Mouse (Mus musculus) adrenal gland, adult 8-10 months (tissue): ENCODE measurements around the gene Zmym1. TPM values are rescaled to one million over a fixed set of nuclear protein-coding genes. Genes with fewer than 3 reads are reported as not detected.
"Not testable (repeated sequence)": the region's sequence is repeated elsewhere in the genome, so short reads cannot be mapped to it uniquely, and the experiment has no call there.

Experiments used
- DNase-seq: peaks from one replicate; pipeline ENCODE4 v3.0.0; 2022
- total RNA-seq, 4 experiments: library from RNA; stranded (reverse); gene quantifications; 2 replicates each; pipeline ENCODE4 v1.2.4; 2022

Zmym1 gene
- 10 to 100 TPM in 3 of 4 experiments, 1 to 10 TPM in 1; 9.5 to 11.6 (median 10.9) TPM for total RNA-seq

DNA sequence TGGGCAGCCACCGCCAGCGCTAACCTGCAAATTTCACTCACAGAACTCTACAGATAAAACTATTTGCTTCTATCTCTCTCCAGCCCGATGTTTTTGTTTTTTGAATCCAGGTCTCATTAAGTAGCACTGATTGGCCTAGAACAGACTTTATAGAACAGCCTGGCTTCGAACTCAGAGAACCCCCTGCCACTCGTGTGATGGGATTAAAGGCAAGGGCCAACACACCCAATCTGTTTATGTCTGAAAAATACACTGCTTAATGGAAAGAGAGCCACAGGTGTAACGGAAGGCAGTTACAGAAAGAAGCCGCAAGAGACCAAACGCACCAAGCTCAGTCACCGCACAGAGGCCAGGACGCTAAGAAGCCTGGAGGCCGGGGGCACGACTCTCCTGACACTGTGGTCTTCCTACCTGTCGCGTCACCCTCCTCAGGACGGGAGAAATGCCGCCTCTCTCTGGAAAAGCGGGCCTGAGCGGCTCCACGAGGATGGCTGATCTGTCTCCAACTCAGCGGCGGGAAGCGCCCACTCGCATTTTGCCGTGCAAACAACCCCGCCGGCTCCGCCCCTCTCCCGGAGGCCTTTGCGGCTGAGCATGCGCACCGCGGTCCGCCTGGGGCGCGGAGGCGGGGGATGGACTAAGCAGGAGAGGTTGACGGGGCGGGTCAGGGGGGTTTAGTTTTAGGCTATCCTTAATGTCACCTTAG lies at the start of gene Zmym1:
TSS of gene Zmym1 (minus strand) at position 568 of the 706 bp plus-strand sequence.
- peak; percentile 82 for DNase-seq

DNA sequence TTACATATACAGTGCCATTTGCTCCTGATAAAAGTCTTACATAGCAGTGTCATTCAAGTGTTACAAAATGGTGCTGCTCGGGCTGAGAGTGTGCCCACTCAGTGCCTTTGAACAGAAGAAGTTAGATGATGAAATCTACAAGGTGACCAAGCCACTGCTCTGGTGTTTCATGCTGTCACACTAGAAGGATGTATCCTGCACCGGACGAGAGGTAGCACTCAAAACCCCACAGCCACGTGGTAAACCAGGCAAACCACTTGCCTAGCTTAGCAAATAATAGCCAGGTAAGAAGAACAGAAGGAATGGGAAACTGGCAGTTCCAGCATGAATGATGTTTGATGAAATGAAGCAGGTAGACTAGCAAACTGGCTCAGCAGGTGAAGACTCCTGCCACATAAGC lies 49.6 kb upstream of the Zmym1 start:
- no peak for DNase-seq

DNA sequence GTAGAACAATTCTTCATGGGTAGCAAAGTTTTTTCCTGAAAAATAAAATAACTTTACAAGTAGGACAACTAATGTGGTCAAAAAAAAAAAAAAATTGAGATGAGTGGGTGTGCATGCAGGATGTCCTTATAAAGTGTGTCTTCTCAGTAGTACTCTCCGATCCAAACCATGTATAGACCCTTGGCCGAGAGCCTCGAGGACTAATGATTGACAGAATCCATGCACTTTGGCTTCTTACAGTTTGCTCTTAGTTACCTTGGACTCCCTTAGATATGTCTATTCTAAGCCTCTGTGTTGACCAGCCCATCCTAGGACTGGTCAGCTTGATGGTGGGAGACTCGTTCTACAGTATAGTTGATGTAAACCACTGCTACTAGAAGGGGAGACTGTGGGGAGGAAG lies 46.6 kb upstream of the Zmym1 start:
- no peak for DNase-seq

DNA sequence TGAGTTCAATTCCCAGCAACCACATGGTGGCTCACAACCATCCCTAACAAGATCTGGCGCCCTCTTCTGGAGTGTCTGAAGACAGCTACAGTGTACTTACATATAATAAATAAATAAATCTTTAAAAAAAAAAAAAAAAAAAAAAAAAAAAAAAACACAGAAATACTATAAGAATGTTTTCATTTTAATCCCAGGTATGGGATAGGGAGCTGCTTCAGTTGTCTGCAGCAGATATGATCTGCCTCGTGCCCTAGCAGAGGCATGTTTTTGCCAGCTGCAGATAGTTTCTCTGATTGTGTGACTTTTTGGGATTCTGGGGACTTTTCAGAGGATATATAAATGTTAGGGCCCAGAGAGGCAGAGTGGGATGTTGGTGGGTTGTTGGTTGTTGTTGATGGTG lies 38.6 kb upstream of the Zmym1 start:
- not testable (repeated sequence) for DNase-seq

DNA sequence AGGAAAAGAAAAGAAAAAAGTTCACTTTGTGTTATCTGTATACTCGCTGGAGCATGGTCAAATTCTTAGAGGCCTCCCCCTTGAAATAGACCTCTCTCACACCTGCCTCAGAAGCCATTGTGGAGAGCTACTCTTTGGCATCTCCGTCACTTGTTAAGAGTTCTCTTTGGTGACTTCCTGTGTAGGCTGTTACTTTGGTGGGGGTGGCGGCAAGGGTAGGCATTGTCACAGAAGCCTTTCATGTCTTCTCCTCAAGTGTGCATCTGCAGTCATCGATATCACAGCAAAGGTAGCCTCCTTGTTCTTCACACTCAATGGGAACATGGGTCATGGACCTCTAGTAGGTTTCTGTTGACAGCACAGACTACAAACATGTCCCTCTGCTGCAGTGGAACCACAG lies 34.1 kb upstream of the Zmym1 start:
- no peak for DNase-seq

DNA sequence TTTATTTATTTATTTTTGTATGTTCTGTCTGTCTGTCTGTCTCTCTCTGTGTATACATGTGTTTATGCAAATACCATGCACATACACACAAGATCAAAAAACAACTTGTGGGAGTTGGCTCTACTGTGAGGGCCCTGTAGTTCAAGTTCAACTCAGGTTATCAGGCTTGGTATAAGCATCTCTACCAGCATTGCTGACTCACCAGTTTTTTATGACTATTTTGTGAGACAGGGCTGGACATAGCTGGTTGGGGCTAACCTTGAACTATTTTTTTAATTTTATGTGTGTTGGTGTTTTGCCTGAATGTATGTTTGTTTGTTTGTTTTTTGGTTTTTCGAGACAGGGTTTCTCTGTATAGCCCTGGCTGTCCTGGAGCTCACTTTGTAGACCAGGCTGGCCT lies 30.2 kb upstream of the Zmym1 start:
- no peak for DNase-seq

DNA sequence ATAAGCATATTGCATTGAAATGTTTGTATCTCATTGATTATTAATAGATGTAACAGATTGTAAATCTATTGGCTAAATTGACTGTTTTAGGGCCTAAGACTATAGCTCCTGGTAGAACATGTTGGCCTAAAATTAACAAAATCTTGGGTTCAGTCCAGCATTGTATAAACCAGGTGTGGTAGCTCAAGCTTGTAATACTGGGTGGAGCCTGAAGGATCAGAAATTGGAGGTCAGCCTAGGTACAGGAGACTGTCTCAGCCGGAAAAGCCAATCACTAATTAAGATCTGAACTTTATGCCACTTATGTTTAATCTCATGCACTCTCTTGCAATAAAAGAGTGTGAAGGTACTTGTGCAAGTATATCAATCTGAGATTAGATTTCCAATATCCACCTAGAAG lies 24.8 kb upstream of the Zmym1 start:
- no peak for DNase-seq

DNA sequence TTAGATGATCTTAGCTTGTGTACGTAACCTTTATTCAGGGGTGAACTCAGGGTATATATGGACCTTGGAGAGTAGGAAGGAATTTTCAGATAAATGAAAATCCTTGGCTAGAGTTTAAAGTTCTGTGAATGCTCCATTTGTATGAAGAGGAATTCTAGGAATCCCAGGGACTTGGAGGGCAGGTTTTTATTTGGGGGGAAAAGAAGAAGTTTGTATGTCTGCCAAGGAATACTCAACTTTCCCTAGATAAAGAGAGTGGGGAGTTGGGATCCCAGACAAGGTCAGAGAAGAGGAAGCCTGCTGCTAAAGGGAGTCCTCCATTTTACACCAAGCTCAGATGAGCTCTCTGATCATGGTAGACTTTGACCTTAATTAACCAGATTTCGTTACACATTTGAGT lies 22.2 kb upstream of the Zmym1 start:
- DNase-seq, result no peak

DNA sequence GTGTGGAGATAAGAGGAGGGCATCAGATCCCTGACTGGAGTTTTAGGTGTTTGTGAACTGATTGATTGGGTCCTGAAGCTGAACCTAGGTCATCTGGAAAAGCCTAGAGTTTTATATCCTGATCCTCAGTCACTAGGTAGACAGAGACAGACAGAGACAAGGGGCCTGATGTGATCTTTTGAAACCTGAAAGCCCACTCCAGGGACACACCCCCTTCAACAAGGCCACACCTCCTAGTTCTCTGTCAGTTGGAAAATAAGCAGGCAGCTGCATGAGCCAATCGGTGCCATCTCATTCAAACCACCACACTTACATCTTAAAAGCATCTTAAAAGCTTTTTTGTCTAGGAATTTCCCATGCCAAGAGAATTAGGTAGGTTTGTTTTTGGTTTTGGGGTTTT lies 19.9 kb upstream of the Zmym1 start:
- DNase-seq, result no peak

DNA sequence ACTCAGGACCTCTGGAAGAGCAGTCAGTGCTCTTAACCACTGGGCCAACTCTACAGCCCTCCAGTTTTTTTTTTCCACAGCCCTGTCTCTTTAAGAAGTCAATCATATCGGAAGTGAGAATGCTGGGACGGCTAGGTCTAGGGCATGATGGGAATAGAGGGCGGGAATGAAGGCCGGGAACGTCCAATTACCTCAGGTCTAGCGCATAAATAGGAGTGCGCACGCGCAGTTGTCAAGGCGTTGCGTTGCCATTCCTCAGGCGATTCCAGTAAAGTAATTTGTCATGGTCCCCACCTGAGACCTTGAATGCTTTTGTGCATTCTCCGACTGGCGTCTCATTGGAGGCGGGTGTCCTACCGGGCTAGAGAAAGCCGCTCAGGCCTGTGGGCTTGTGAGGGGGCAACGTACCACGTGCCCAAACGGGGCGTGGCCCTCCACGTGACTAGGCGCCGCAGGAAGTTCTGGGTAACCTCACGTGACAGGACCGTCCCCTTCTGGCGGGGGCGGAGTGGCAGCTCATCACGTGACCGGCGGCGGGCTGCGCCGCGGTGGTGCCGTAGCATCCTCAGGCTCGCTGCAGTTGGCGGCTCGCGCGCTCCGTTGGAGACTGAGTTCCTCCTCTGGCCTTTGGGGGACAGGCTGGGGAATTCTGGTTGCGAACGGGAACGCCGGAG lies 16.1 kb upstream of the Zmym1 start, which contains the start of gene Zmym6:
TSS of gene Zmym6 (plus strand) at position 509 of the 674 bp plus-strand sequence.
- DNase-seq, result peak; percentile 93

DNA sequence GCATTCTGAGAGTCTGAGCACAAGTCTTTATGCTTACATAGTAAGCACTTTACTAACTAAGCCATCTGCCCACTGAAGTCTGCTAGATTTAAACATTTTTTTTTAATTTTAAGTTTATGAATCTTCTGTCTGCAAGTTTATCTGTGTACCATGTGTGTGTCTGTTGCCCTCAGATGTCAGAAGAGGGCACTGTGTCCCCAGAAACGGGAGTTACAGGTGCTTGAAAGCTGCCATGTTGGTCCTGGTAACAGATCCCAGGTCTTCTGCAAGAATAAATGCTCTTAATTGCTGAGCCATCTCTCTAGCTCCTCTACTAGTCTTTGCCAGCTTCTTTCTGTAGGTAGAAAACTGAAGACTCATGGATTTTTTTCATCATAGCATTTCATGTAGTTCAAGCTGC lies 14.0 kb upstream of the Zmym1 start:
- DNase-seq, result no peak

DNA sequence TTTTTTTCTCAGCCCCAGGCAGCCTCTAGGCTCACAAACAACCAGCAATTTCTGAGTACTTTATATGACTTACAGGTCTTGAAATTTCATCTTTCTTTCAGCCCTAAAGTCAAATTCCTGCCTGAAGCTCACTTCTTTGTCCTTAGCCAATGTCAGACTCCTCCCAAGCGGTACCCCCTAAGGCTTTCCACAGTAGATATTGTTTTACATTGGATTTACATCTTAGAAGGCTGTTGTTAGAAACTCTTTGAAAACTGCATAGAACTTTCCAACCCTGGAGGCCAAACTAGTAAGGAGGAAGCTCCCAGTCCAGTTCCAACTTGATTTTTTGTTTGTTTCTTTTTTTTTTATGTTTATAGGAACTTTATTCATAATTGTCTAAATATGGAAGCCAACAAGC lies 3.1 kb upstream of the Zmym1 start:
- DNase-seq, result no peak

DNA sequence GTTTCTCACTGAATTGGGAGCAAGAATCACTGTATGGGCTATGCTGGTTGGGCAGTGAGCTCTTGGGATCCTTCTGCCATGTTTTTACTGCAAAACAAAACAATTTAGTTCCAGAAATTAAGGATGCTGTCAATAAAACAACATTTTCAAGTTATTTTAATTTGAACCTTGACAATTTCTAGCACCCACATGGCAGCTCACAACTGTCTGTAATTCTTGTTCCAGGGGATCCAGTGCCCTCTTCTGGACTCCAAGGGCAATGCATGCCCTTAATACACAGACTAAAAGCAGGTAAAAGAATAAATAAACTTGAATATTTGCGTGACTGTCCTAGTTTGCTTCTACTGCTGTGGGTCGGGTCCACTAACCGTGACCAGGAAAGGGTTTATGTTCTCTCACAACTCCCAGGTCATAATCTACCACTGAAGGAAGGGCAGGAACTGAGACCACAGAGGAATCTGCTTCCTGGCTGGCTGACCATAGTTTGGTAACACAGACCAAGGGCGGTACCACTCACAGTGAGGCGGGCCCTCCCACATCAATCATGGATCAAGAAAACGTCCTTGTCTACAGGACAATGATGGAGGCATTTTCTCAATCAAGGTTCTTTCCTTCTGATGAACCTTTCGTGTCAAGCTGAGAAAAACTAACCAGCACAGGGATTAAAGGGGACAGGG lies 6.3 kb downstream of the Zmym1 start:
- DNase-seq, result no peak

DNA sequence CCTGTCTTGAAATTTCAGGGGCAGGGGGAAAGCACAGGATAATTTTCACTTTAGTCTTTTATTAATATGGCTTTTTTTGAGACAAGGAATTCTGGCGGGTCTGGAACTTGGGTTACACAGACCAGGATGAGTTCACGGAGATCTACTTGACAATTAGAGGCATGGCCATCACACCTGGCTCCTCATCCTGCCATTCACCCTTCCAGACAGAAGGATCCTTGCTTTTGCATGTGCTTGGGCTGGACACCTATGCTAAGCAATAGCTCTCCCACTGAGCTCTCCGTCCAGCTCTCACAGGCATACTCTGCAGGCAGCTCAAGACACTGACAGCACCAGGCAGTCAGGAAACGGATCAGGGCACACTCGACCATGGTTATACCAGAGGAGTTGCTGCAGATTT lies 7.9 kb downstream of the Zmym1 start:
- DNase-seq, result no peak

DNA sequence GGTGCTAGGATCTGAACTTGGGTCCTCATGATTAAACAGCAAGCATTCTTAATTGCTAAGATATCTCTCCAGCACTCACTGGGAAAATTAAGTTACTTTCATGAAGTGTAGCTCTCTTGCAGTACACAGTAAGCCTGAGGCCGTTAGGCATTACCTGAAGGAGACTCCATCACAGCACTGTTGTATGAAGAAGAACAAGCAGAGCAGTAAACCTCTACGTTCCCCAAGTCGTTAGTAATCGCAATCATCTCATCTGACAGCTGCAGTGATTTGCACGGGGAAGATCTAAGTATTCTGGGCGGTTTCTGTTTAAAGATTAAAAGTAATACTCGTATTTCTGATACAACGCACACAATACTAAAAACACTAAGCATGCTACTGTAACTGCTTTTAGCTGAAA lies 9.8 kb downstream of the Zmym1 start:
- no peak for DNase-seq

DNA sequence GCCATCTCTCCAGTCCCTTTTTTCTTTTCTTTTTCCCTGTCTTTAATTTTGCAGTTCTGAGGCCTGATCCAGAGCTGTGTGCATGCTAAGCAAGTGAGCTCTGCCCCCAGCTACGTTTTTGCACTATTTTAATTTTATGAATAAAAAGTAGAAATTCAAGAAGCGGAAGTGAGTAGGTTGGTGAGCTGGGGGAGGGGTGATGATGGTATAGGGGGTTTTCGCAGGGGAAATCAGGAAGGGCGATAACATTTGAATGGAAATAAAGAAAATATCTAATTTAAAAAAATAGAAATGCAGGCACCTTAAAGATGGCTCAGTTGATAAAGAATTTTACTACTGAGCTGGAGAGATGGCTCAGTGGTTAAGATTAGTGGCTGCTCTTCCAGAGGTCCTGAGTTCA lies 17.4 kb downstream of the Zmym1 start:
- no peak for DNase-seq

DNA sequence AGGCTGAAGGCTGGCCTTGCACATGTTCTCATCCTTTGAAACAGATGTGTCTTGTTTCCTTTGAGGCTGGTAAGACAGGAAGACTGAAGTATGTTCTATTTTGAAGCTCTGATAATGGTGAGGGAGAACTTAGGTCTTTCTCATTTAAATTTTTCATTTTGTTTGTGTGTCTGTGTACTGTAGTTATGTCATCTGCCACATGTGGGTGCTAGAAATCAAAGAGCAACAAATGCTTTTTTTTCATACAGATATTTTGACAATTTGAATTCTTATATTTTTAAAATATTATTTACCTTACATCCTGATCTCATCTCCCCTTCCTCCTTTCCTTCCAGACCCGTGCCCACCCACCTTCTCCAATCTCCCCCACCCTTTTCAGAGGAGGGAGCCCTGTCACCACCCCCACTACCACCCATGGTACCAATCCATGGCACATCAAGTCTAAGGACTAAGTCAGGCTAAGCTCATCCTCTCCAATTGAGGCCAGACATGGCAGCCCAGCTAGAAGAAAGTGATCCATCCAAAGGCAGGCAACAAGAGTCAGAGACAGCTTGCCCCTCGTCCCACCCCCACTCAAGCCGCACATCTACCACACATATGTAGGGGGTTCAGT lies 21.0 kb downstream of the Zmym1 start:
- no peak for DNase-seq

DNA sequence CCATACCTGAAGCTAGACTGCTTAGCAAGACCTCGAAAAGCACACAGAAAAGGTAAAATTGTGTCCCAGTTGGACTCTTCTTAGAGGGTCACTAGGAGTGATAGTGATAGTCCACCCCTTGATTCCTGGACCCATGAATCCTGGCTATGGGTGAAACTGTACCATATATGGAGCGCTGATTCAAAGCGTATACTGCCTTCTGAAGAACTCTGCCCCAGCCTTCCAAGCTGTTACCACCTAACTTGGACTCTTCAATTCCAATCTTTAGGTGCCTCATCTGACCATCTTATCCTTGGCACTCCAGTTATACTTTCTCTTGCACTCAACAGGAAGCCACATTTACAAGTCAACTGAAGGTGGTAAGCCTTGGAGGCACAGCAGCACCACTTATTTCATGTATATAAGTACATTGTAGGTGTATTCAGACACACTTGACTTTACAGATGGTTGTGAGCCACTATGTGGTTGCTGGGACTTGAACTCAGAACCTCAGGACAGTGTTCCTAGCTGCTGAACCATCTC lies 22.1 kb downstream of the Zmym1 start:
- DNase-seq, result no peak

DNA sequence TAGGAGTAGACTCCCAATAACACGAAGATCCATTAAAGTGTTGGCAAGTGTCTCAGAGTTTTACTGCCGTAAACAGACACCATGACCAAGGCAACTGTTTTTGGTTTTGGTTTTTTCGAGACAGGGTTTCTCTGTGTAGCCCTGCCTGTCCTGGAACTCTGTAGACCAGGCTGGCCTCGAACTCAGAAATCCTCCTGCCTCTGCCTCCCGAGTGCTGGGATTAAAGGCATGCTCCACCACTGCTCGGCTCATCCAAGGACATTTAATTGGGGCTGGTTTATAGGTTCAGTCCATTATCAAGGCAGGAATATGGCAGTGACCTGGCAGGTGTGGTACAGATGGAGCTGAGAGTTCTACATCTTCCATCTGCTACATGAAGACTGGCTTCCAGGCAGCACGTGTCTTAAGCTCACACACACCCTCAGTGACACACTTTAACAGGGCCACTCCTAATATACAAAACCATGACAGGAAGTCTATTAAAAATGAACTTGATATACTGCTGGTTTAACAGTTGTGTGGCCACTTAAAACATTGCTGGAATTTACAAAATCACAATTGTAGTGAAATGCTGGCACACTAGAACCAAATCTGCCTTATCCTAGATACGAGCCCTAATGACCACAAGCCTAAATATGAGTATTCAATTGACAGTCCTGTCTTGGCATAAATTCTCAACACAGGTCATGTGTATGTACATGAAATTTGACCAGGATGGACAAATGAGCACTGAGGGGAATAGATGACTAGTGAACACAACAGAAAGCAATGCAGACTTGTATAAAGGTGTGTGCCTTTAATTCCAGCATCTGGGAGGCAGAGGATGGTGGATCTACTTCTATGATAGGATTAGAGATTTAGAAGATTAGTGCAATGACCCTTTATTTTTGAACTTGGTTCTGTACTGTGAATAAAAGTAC lies 22.8 kb downstream of the Zmym1 start:
- no peak for DNase-seq

DNA sequence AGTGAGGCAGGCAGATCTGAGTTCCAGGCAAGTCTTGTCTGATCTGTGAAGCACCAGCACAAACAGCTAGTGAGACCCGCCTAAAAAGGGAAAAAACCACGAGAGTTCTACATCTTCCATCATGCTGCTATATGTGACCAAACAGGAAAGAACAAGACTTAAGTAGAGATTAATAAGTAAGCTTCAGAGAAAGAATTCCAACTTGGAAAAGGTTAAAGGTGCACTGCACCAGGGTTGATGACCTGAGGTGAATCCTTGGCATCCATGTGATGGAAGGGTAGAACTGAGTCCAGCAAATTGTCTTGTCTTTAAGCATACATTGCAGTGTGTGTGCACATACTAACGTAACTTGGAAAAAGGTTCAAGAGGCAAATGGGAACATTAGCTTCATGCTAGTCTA lies 23.8 kb downstream of the Zmym1 start:
- no peak for DNase-seq

DNA sequence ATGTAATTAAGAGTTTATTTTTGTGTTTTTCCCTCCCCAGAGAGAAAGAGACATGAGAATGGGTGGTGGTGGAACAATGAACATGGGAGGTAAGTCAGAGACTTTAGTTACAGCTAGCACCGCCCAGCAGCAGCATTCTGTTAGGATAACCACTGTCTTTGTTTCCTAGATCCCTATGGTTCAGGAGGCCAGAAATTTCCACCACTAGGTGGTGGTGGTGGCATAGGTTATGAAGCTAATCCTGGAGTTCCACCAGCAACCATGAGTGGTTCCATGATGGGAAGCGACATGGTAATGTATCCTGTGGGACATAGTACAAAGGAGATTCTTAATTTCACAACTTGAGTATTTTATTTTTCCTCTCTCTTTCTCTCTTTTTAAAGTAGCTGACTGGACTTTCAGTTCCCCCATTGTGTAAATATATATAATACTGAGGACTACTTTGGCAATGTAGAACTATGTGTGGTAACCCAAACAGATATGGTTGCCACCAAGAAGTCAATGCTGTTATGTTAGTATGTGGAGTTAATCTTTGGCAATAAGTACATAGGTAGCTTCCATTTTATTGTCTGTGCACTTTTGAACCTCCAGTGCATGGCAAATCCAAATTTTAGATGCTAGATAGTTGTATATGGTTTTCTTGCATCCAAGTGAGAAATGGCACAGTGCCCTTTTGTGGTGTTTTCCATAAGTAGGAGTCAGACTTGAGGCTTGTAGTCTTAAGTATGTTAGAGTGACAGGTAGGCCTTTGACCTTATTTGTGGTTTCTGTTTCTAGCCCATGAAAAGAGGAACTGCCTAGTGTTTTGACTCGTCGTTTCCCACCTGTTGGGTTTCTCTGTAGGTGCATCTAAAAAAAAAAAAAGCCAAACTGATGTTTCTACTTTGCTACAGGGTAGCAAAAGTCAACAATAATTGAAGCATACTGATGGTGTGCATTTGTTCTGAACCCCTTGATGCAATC lies 33.4 kb downstream of the Zmym1 start:
- DNase-seq, result no peak
